Mouse (Mus musculus) lung, postnatal 0 days (tissue): Measurements from ENCODE around the gene Kcnn4. TPM values are rescaled to one million over a fixed set of nuclear protein-coding genes. Genes with fewer than 3 reads are reported as not detected.

ENCODE experiments used
- ATAC-seq: fragments of 200-750 bp; cut with Nextera tagmentation; 2 replicates; pipeline ENCODE4 v1.8.0; 2017; ENCODE audit warnings: moderate library complexity
- DNase-seq: peaks from one replicate; pipeline ENCODE4 v3.0.0-alpha.2; 2016; ENCODE audit warnings: low spot score
- H3K27ac ChIP-seq: fragments of 300-500 bp; sonication (generic); 2 replicates; pipeline ENCODE4 v1.5.1; 2014; ENCODE audit warnings: antibody characterized with exemption, mild to moderate bottlenecking, low read length, mixed read lengths
- H3K27me3 ChIP-seq: fragments of 300-500 bp; sonication (generic); replicated peaks from 2 replicates; pipeline ENCODE4 v1.6.1; 2014; ENCODE audit warnings: low read length, mixed read lengths; ENCODE audit not compliant: insufficient read depth
- H3K36me3 ChIP-seq: fragments of 300-500 bp; sonication (generic); 2 replicates; pipeline ENCODE4 v1.6.1; 2014; ENCODE audit warnings: low read length, mixed read lengths; ENCODE audit not compliant: insufficient read depth
- H3K4me1 ChIP-seq: fragments of 300-500 bp; sonication (generic); 2 replicates; pipeline ENCODE4 v1.6.1; 2014; ENCODE audit warnings: antibody characterized with exemption, low read depth, low read length, mixed read lengths; ENCODE audit not compliant: insufficient read depth
- H3K4me2 ChIP-seq: fragments of 300-500 bp; sonication (generic); replicated peaks from 2 replicates; pipeline ENCODE4 v1.6.1; 2014; ENCODE audit warnings: low read depth, mild to moderate bottlenecking, low read length, moderate library complexity, mixed read lengths
- H3K4me3 ChIP-seq: fragments of 300-500 bp; sonication (generic); 2 replicates; pipeline ENCODE4 v1.5.1; 2014; ENCODE audit warnings: low read depth, low read length
- H3K9ac ChIP-seq: fragments of 300-500 bp; sonication (generic); replicated peaks from 2 replicates; pipeline ENCODE4 v1.6.1; 2014; ENCODE audit warnings: low read depth, mild to moderate bottlenecking
- H3K9me3 ChIP-seq: fragments of 300-500 bp; sonication (generic); 2 replicates; pipeline ENCODE4 v1.6.1; 2016; ENCODE audit warnings: low read length, mixed read lengths
- CTCF ChIP-seq: IDR thresholded peaks from 2 replicates; pipeline ENCODE4 v1.5.1; 2016; ENCODE audit warnings: antibody characterized with exemption, mild to moderate bottlenecking
- EP300 ChIP-seq: IDR thresholded peaks from 2 replicates; pipeline ENCODE4 v1.6.1; 2016; ENCODE audit warnings: antibody characterized with exemption, mild to moderate bottlenecking, control low read depth
- WGBS: fragments of 180-500 bp; shearing (Covaris S2); extraction: QIAGEN DNeasy Blood & Tissue Kit; methylation state at CpG from one replicate; pipeline ENCODE4 v1.1.7; 2014; 5-methylcytosine and 5-hydroxymethylcytosine counted together
- polyA plus RNA-seq: library from polyadenylated mRNA; unstranded; fragments of >200 nt; fragmentation: Nextera tagmentation; extraction: Ambion mirVana; gene quantifications from 2 replicates; pipeline ENCODE4 v1.2.1, GENCODE M21; 2015

Kcnn4 gene
- polyA plus RNA-seq, 1 experiment from 2014 or later, result 2.6 TPM

GRCm38 (mm10) chr7:24348896-24349295, 21.2 kb upstream of the Kcnn4 start, which contains the start of gene Lypd5:
Lypd5 (plus strand) TSS chr7:24349196.
- Histone ChIP-seq H3K4me1 (no peaks in the 10 kb centered on the region), H3K27ac (no peak within 1 kb of the TSS), H3K9me3 (no peaks in the 10 kb centered on the region), H3K36me3 (no peaks in the 10 kb centered on the region), H3K9ac (no peak within 1 kb of the TSS), H3K4me2 (no peak within 1 kb of the TSS), H3K27me3 (no peaks in the 10 kb centered on the region), H3K4me3 (no peak within 1 kb of the TSS)
- TF ChIP-seq CTCF (no peak), EP300 (no peak)
- DNase-seq (no peak), ATAC-seq (no peak)
- WGBS, result 43% methylated on average over 6 of the region's 6 CpGs

GRCm38 (mm10) chr7:24355646-24356045, 14.4 kb upstream of the Kcnn4 start:
- ATAC-seq, result no peak
- Histone ChIP-seq H3K9ac (no peak overlapping the region), H3K4me2 (no peak overlapping the region), H3K4me3 (no peak overlapping the region), H3K36me3 (no peaks in the 10 kb centered on the region), H3K27me3 (no peaks in the 10 kb centered on the region), H3K9me3 (no peaks in the 10 kb centered on the region), H3K4me1 (no peaks in the 10 kb centered on the region), H3K27ac (no peak overlapping the region)
- 67% methylated on average over 6 of the region's 6 CpGs for WGBS
- DNase-seq, result no peak
- TF ChIP-seq EP300 (no peak), CTCF (no peak)

- no peak for ATAC-seq
- no peak overlapping the region for H3K9ac ChIP-seq
- TF ChIP-seq CTCF, result no peak
- TF ChIP-seq EP300, result no peak
Measured at GRCm38 (mm10) chr7:24356081-24356480, 14.0 kb upstream of the Kcnn4 start.

GRCm38 (mm10) chr7:24357899-24358298, 12.2 kb upstream of the Kcnn4 start:
- no peaks in the 10 kb centered on the region for H3K36me3 ChIP-seq
- H3K9ac ChIP-seq, result no peak overlapping the region
- TF ChIP-seq EP300 (no peak), CTCF (peak; percentile 52)
- H3K4me2 ChIP-seq, result no peak overlapping the region
- no peaks in the 10 kb centered on the region for H3K27me3 ChIP-seq
- H3K9me3 ChIP-seq, result no peaks in the 10 kb centered on the region
- ATAC-seq (no peak), DNase-seq (no peak)
- H3K4me1 ChIP-seq, result no peaks in the 10 kb centered on the region
- no peak overlapping the region for H3K4me3 ChIP-seq
- no peak overlapping the region for H3K27ac ChIP-seq
- 45% methylated on average over 4 of the region's 4 CpGs for WGBS

More at GRCm38 (mm10) chr7:24356081-24356480, 14.0 kb upstream of the Kcnn4 start:
- no peaks in the 10 kb centered on the region for H3K36me3 ChIP-seq
- 77% methylated on average over 10 of the region's 10 CpGs for WGBS
- DNase-seq, result no peak
- H3K27me3 ChIP-seq, result no peaks in the 10 kb centered on the region
- H3K4me1 ChIP-seq, result no peaks in the 10 kb centered on the region
- no peak overlapping the region for H3K4me2 ChIP-seq
- H3K27ac ChIP-seq, result no peak overlapping the region
- no peak overlapping the region for H3K4me3 ChIP-seq
- H3K9me3 ChIP-seq, result no peaks in the 10 kb centered on the region

- peak; percentile 11 for DNase-seq
- 14% methylated on average over 9 of the region's 9 CpGs for WGBS
- no peaks in the 10 kb centered on the region for H3K36me3 ChIP-seq
- H3K4me2 ChIP-seq, result no peak overlapping the region
- H3K27me3 ChIP-seq, result no peaks in the 10 kb centered on the region
- H3K4me3 ChIP-seq, result no peak overlapping the region
- no peaks in the 10 kb centered on the region for H3K4me1 ChIP-seq
- H3K9ac ChIP-seq, result no peak overlapping the region
- TF ChIP-seq CTCF (no peak), EP300 (no peak)
- no peak overlapping the region for H3K27ac ChIP-seq
- H3K9me3 ChIP-seq, result no peaks in the 10 kb centered on the region
- ATAC-seq, result no peak
Measured at GRCm38 (mm10) chr7:24359269-24359668, 10.8 kb upstream of the Kcnn4 start.

GRCm38 (mm10) chr7:24361001-24361400, 9.1 kb upstream of the Kcnn4 start:
- no peak for DNase-seq
- H3K27me3 ChIP-seq, result no peaks in the 10 kb centered on the region; the same call in 1 of the 2 replicates

GRCm38 (mm10) chr7:24363228-24363627, 6.8 kb upstream of the Kcnn4 start:
- TF ChIP-seq EP300, result no peak
- peak; percentile 56 for TF ChIP-seq CTCF
- Histone ChIP-seq H3K4me3 (no peak overlapping the region), H3K27ac (no peak overlapping the region), H3K9me3 (no peaks in the 10 kb centered on the region), H3K4me1 (peaks cover 2% of the 10 kb centered on the region; the same call in 1 of the 2 replicates), H3K9ac (no peak overlapping the region), H3K36me3 (no peaks in the 10 kb centered on the region), H3K4me2 (no peak overlapping the region), H3K27me3 (no peaks in the 10 kb centered on the region; the same call in 1 of the 2 replicates)
- WGBS, result 30% methylated on average over 7 of the region's 7 CpGs
- ATAC-seq (no peak), DNase-seq (no peak)

More at GRCm38 (mm10) chr7:24361001-24361400, 9.1 kb upstream of the Kcnn4 start:
- H3K36me3 ChIP-seq, result no peaks in the 10 kb centered on the region
- TF ChIP-seq EP300, result no peak
- peak; percentile 28 for TF ChIP-seq CTCF
- no peak for ATAC-seq
- no peak overlapping the region for H3K9ac ChIP-seq
- 58% methylated on average over 4 of the region's 4 CpGs for WGBS
- H3K4me3 ChIP-seq, result no peak overlapping the region
- H3K4me1 ChIP-seq, result peaks cover 2% of the 10 kb centered on the region; the same call in 1 of the 2 replicates
- H3K9me3 ChIP-seq, result no peaks in the 10 kb centered on the region
- no peak overlapping the region for H3K27ac ChIP-seq
- no peak overlapping the region for H3K4me2 ChIP-seq
